Mouse (Mus musculus) lung, postnatal 10 days (tissue): Measurements from ENCODE around the gene Usp32.
A peak's percentile ranks its signal among the peaks of the same experiment; 100 is the strongest.

Source experiments
- DNase-seq: peaks from one replicate; pipeline ENCODE4 v3.0.0; 2021

The Usp32 gene

DNA sequence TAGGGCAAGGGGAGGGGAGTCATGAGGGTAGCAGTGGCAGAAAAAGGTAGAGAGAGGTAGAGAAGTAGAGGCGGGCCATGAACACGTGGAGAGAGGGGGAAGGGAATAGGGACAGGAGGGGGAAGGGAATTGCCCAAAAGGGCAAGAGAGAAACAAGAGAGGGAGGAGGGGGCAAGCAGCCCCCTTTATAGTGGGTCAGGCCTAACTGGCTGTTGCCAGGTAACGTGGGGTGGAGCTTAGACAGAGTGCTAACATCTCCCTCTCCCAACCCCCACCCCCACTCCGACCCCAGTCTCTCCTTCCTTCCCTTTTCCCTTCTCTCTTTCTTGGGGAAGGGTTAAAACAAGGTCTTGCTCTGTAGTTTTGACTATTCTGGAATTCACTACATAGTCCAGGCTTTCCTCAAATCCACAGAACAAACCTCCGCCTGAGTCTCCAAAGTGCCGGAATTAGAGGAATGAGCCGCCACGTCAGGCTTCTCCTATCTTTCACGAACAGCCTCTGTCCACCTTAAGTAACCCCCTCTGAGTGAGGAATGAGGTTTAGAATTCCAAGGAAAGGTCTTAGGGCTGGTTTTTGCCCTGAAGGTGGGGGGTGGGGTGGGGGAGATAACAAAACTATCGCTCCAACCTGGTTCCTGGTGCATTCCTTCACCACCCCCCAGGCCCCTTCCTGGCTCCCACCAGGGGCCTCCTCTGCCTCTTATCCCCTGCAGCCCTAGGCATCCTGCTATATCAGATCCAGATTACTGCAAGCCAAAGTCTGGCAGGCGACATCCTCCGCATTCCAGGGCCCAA is 195.1 kb downstream of the Usp32 start:
- DNase-seq, result no peak

DNA sequence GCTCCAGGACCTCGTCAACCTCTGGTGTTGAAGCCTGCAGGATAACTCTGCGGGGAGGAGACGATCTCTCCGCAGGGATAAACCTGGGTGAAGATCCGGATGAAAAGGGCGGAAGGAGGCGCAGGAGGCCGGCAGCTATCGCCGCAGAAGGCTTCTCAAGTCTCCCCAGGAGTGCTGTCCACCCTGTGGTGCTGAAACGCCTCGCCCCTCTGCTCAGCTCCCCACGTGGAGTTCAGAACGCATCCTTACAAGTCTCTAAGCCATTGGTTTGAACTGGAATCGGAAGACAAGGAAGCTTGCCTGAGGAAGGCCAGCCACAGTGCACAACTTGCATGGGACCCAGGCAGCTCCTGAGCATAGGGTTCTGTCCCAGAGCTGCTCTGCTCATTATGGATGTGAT is 196.0 kb downstream of the Usp32 start:
- DNase-seq, result peak; percentile 87

DNA sequence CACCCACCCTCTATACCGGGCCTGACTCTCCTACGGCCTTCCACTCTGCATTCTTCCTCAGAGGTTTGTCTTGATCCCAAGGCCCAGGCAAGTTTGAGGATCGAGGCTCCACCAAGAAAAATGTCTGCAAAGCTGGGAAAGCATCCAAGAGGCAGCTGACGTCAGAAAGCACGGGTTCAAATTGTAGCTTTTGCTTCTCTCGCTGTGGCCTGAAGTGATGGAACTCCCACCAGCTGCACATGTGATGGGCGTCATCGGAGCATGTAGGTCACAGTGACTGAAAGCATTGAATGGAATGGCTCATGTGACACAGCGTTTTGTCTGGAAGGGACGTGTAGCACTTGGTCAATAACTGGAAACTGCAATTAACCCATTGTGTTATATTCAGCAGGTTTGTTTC is 199.8 kb downstream of the Usp32 start:
- DNase-seq, result no peak

DNA sequence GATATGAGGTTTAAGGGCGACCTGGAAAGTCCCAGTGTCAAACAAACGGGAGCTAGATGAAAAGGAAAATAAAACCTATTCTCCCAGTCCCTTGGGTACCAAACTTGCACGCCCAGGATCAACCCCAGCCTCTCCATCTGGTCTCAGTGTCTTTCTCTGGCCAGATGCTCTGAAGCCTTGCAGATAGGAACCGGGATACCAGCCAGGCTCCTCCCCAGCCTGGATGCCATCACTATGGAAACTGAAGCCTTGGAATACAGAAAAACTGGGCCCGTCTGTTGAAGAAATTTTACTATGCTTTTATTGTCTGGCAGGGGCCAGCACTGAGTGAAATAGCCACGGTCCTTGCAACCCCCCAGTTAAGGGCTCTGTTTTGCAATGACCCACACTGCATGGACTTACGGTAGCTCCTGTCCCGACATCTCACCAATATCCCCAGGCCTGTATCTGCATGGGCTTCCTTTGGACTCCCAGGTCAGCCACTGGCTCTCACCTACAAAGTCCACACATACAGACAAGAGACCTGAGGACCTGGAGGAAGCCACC is 200.4 kb downstream of the Usp32 start:
- no peak for DNase-seq
